Mouse (Mus musculus) intestine, embryonic 14.5 days (tissue): ENCODE measurements at regions not wholly inside any gene's neighbourhood (a gene's known extent, or its start where the extent isn't known, plus 50 kb on each side); places are given as distances from the start of the nearest gene placed in this dataset.
A peak's percentile ranks its signal among the peaks of the same experiment; 100 is the strongest.

Experiments used
- ATAC-seq: fragments of 200-750 bp; cut with Nextera tagmentation; replicated peaks from 2 replicates; pipeline ENCODE4 v1.8.0; 2017; ENCODE audit warnings: low read depth, moderate number of reproducible peaks, moderate TSS enrichment, moderate library complexity; ENCODE audit not compliant: low FRiP score, low TSS enrichment
- DNase-seq: peaks from one replicate; pipeline ENCODE4 v3.0.0-alpha.2; 2018; ENCODE audit warnings: low spot score
- H3K27ac ChIP-seq: fragments of 300-500 bp; sonication (generic); 2 replicates; pipeline ENCODE4 v1.5.1; 2014; ENCODE audit warnings: low read depth, mild to moderate bottlenecking, control low read depth
- H3K27me3 ChIP-seq: fragments of 300-500 bp; sonication (generic); replicated peaks from 2 replicates; pipeline ENCODE4 v1.6.1; 2014; ENCODE audit warnings: low read length, control low read depth; ENCODE audit not compliant: control insufficient read depth, insufficient read depth
- H3K36me3 ChIP-seq: fragments of 300-500 bp; sonication (generic); 2 replicates; pipeline ENCODE4 v1.6.1; 2014; ENCODE audit warnings: low read length, control low read depth; ENCODE audit not compliant: control insufficient read depth, insufficient read depth
- H3K4me1 ChIP-seq: fragments of 300-500 bp; sonication (generic); replicated peaks from 2 replicates; pipeline ENCODE4 v1.6.1; 2014; ENCODE audit warnings: low read length, control low read depth, mixed read lengths; ENCODE audit not compliant: control insufficient read depth, insufficient read depth
- H3K4me2 ChIP-seq: fragments of 300-500 bp; sonication (generic); 2 replicates; pipeline ENCODE4 v1.6.1; 2014; ENCODE audit warnings: low read length
- H3K4me3 ChIP-seq: fragments of 300-500 bp; sonication (generic); 2 replicates; pipeline ENCODE4 v1.5.1; 2014; ENCODE audit warnings: low read depth, low read length, control low read depth, mixed read lengths
- H3K9ac ChIP-seq: fragments of 300-500 bp; sonication (generic); 2 replicates; pipeline ENCODE4 v1.6.1; 2014; ENCODE audit warnings: mild to moderate bottlenecking, low read length
- H3K9me3 ChIP-seq: fragments of 300-500 bp; sonication (generic); 2 replicates; pipeline ENCODE4 v1.6.1; 2016; ENCODE audit warnings: low read length, control low read depth; ENCODE audit not compliant: control insufficient read depth
- WGBS: fragments of 180-500 bp; shearing (Covaris S2); extraction: QIAGEN DNeasy Blood & Tissue Kit; methylation state at CpG from one replicate; pipeline ENCODE4 v1.1.7; 2014; 5-methylcytosine and 5-hydroxymethylcytosine counted together

GRCm38 (mm10) chr4:57362652-57363051, 61.0 kb upstream of the Ptpn3 start:
- DNase-seq, result no peak
- Histone ChIP-seq H3K36me3 (no peaks in the 10 kb centered on the region), H3K27ac (no peak overlapping the region), H3K9me3 (no peaks in the 10 kb centered on the region), H3K27me3 (no peaks in the 10 kb centered on the region), H3K4me2 (no peak overlapping the region), H3K4me1 (no peaks in the 10 kb centered on the region), H3K4me3 (no peak overlapping the region), H3K9ac (no peak overlapping the region)
- no peak for ATAC-seq
- WGBS, result 60% methylated on average over 8 of the region's 8 CpGs

DNA sequence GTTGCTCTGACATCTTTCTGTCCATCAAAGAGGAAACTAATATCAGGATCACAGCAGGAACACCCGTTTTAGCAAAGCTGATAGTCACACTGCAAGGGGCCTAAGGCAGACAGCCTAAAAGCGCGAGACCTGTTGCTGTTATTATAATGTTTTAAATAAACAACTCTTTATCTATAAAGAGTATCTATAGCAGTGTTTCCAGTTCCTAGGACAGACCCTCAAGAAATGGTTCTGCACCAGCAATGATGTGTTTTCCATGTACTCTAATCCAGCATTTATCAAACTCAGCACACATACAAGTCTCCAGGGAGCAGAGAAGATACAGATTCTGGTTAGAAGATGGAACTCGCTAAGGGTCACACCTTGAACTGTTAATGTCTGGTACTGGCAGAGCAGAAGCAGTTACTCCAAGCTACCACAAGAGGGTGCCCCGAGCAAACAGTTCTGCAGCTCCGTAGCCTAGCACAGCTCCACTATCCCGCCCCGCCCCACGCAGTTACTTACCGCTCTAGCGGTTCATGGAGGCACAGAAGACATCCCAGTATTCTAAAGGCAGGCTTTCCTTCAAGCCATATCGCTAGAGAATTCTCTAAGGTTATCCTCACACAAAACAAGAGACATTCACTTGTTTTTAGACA, 64.2 kb upstream of the Palm2 start:
- 15% methylated on average over 12 of the region's 12 CpGs for WGBS
- Histone ChIP-seq H3K4me1 (no peaks in the 10 kb centered on the region), H3K36me3 (no peaks in the 10 kb centered on the region), H3K9ac (no peak overlapping the region), H3K9me3 (no peaks in the 10 kb centered on the region), H3K4me3 (no peak overlapping the region), H3K27me3 (no peaks in the 10 kb centered on the region), H3K27ac (no peak overlapping the region), H3K4me2 (no peak overlapping the region)
- DNase-seq (peak; percentile 80), ATAC-seq (peak; percentile 80; the same call in 1 of the 2 replicates)

GRCm38 (mm10) chr4:57377872-57378271, 56.2 kb upstream of the Palm2 start:
- no peak overlapping the region for H3K4me3 ChIP-seq
- no peaks in the 10 kb centered on the region for H3K36me3 ChIP-seq
- no peaks in the 10 kb centered on the region for H3K9me3 ChIP-seq
- H3K27ac ChIP-seq, result no peak overlapping the region
- no peak overlapping the region for H3K9ac ChIP-seq
- no peaks in the 10 kb centered on the region for H3K27me3 ChIP-seq
- H3K4me2 ChIP-seq, result no peak overlapping the region
- ATAC-seq (no peak), DNase-seq (no peak)
- H3K4me1 ChIP-seq, result no peaks in the 10 kb centered on the region
- 41% methylated on average over 5 of the region's 5 CpGs for WGBS

DNA sequence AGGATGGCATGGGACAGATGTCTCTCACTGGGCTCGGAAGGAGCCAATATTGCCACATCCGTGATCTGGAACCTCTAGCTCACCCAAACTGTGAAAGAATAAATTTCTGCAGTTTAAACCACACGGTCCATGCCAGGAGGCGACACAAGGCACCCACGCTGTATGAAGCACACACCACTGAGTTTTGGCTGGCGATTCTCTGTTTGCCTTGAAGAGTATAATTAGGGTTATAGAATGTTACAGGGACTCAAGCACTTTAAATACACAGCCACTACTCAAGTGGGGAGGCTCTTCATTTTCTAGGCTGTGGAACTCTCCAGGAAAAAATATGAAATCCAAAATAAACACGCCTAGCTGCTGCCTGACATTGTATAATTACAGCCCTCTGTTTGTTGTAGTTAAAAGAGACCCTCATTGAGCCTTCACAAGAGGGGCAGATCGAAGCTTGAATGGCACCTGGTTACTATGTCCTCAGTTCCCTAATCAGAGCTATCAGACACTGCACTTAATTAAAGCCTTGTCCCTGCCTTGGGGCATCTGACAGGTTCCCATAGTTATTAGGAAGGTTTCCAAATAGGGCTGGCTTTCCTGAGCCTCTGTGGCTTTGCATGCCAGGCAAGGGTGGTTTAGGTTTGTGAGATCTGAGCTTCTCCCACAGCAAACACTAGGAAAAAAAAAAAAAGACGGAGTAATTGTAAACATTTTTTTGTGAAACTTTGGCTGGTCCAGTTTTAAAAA, 53.8 kb upstream of the Palm2 start:
- ATAC-seq, result no peak
- Histone ChIP-seq H3K27me3 (no peaks in the 10 kb centered on the region), H3K36me3 (no peaks in the 10 kb centered on the region), H3K9me3 (no peaks in the 10 kb centered on the region), H3K4me3 (no peak overlapping the region), H3K9ac (no peak overlapping the region), H3K4me1 (no peaks in the 10 kb centered on the region), H3K27ac (no peak overlapping the region), H3K4me2 (no peak overlapping the region)
- 59% methylated on average over 9 of the region's 9 CpGs for WGBS
- DNase-seq, result no peak

DNA sequence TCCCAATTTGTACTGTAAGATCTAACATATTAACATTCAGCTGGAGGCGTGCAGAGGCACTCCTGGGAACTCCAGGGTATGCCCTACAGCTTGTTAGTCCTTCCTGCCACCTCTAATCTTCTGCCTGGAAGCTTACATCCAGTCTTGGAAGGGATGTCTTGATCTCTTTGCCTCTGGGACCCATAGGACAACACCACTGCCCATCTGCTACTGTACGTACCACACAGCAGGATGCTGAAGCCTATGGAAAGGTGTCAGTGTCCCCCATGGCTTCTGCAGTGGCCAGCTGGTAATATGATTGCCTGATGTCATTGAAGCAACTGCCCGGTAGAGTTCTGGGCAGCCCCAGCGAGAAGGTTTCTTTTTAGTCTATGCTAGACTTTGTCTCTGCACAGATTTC, 52.7 kb upstream of the Palm2 start:
- H3K4me2 ChIP-seq, result no peak overlapping the region
- H3K27me3 ChIP-seq, result no peaks in the 10 kb centered on the region
- H3K9ac ChIP-seq, result no peak overlapping the region
- no peaks in the 10 kb centered on the region for H3K9me3 ChIP-seq
- H3K27ac ChIP-seq, result no peak overlapping the region
- 81% methylated on average over 4 of the region's 4 CpGs for WGBS
- DNase-seq (no peak), ATAC-seq (no peak)
- H3K4me3 ChIP-seq, result no peak overlapping the region
- H3K4me1 ChIP-seq, result no peaks in the 10 kb centered on the region
- no peaks in the 10 kb centered on the region for H3K36me3 ChIP-seq
